36 mouse cellular contexts compared by ENCODE assay signal in genomic region chr19:19033974-19034373, GRCm38 (mm10).
"Had no signal": no experiment of that assay in that cellular context is flagged by ENCODE, and none has a peak within 500 bp of the region (broad histone marks: within the 10 kb centered on the region; RNA-seq: fewer than 3 reads in every experiment).

No protein-coding gene starts in this region.

- H3K4me3 ChIP-seq: heart, adult 2 months; heart, embryonic 10.5 days; heart, embryonic 12.5 days; heart, embryonic 13.5 days; heart, embryonic 15.5 days; hindbrain, embryonic 10.5 days; hindbrain, embryonic 12.5 days; hindbrain, embryonic 13.5 days; hindbrain, embryonic 15.5 days; intestine, embryonic 15.5 days; kidney, embryonic 15.5 days; layer of hippocampus, adult 2 months had no signal

- H3K9me3 ChIP-seq: heart, embryonic 10.5 days; heart, embryonic 12.5 days; heart, embryonic 13.5 days; heart, embryonic 15.5 days; hindbrain, embryonic 10.5 days; hindbrain, embryonic 12.5 days; hindbrain, embryonic 13.5 days; hindbrain, embryonic 15.5 days; intestine, embryonic 15.5 days; kidney, embryonic 15.5 days had no signal

- H3K36me3 ChIP-seq: heart, embryonic 10.5 days; heart, embryonic 12.5 days; heart, embryonic 13.5 days; heart, embryonic 15.5 days; hindbrain, embryonic 10.5 days; hindbrain, embryonic 12.5 days; hindbrain, embryonic 13.5 days; hindbrain, embryonic 15.5 days; intestine, embryonic 15.5 days; kidney, embryonic 15.5 days had no signal

- H3K4me2 ChIP-seq: heart, embryonic 11.5 days; heart, embryonic 12.5 days; heart, embryonic 13.5 days; heart, embryonic 15.5 days; hindbrain, embryonic 12.5 days; hindbrain, embryonic 13.5 days; hindbrain, embryonic 14.5 days; hindbrain, embryonic 15.5 days; intestine, embryonic 15.5 days; kidney, embryonic 15.5 days had no signal

- ATAC-seq: hindbrain, embryonic 16.5 days; hindbrain, postnatal 0 days; inflammation-experienced regulatory T-cells, adult 6 months; intestine, embryonic 15.5 days; intestine, embryonic 16.5 days; intestine, postnatal 0 days had no signal

- H3K4me1 ChIP-seq: heart, embryonic 10.5 days; heart, embryonic 12.5 days; heart, embryonic 13.5 days; heart, embryonic 15.5 days; hindbrain, embryonic 10.5 days; hindbrain, embryonic 12.5 days; hindbrain, embryonic 13.5 days; hindbrain, embryonic 15.5 days; intestine, embryonic 15.5 days; kidney, embryonic 15.5 days had no signal

- H3K9ac ChIP-seq: heart, embryonic 12.5 days; heart, embryonic 13.5 days; heart, embryonic 15.5 days; hindbrain, embryonic 12.5 days; hindbrain, embryonic 13.5 days; hindbrain, embryonic 14.5 days; hindbrain, embryonic 15.5 days; intestine, embryonic 15.5 days; kidney, embryonic 15.5 days had no signal

- H3K27ac ChIP-seq: heart, adult 2 months; heart, embryonic 10.5 days; heart, embryonic 13.5 days; heart, embryonic 15.5 days; hindbrain, embryonic 10.5 days; hindbrain, embryonic 12.5 days; hindbrain, embryonic 13.5 days; hindbrain, embryonic 14.5 days; hindbrain, embryonic 15.5 days; hindbrain, postnatal 0 days; intestine, embryonic 15.5 days; kidney, embryonic 15.5 days; kidney, postnatal 0 days; layer of hippocampus, adult 2 months had no signal

- H3K27me3 ChIP-seq: heart, embryonic 12.5 days; heart, embryonic 13.5 days; heart, embryonic 15.5 days; hindbrain, embryonic 12.5 days; hindbrain, embryonic 13.5 days; hindbrain, embryonic 15.5 days; intestine, embryonic 15.5 days; kidney, embryonic 15.5 days had no signal

- DNase-seq: heart, adult 18-20 months; heart, adult 2 months; heart, postnatal 10 days; heart, postnatal 14 days; heart, postnatal 36 days; heart, postnatal 4 days; kidney, adult 11 months; kidney, adult 18-20 months; kidney, adult 2 months; kidney, adult 8-10 months; kidney, adult 9 months; kidney, postnatal 10 days; kidney, postnatal 14 days; kidney, postnatal 25 days; kidney, postnatal 36 days; kidney, postnatal 4 days; layer of hippocampus, adult 9-11 months had no signal
